Mouse (Mus musculus): ENCODE results near the gene Nhlh2. TPM values are rescaled to one million over a fixed set of nuclear protein-coding genes. Genes with fewer than 3 reads are reported as not detected.

The Nhlh2 gene
- total and polyA plus RNA-seq, 3 experiments, result not detected

DNA sequence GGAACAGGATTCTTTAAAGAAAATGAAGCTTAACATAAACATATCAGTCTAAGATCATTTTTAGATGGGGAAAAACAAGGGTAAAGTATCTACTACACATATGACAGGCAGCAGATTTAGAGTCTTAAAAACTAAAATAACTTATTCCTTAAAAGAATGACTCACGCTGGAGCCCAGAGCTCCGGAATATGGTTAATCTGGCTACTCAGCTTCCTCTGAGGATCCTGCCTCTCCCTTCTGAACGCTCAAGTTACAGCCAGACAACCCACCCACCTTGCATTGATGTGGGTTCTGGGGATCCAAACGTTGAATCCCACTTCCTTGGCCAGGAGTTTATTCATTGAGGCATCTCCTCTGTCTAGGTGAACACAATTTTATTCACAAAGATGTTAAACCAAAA is 26.0 kb upstream of the Nhlh2 start:
- no peak for DNase-seq (ENCODE audit: low read depth, low spot score)
- Histone ChIP-seq H3K4me1 (ENCODE audit: control insufficient read depth in 1 of 2, insufficient read depth in 2 of 2, low read length in 2 of 2) (no peaks in the 10 kb centered on the region), H3K79me2 (ENCODE audit: control insufficient read depth, insufficient read depth, low read length, poor library complexity) (no peaks in the 10 kb centered on the region), H3K9ac (ENCODE audit: control insufficient read depth, low read depth, low read length, poor library complexity, severe bottlenecking) (no peak overlapping the region), H3K4me3 (ENCODE audit: control insufficient read depth in 1 of 2, insufficient read depth in 1 of 2, low read depth in 2 of 2, low read length in 2 of 2) (no peak overlapping the region), H3K27ac (ENCODE audit: control insufficient read depth, low read depth, low read length) (no peak overlapping the region), H3K36me3 (ENCODE audit: control insufficient read depth in 1 of 2, insufficient read depth in 2 of 2, low read length in 2 of 2) (no peaks in the 10 kb centered on the region), H3K9me3 (replicated peaks; ENCODE audit: insufficient read depth, low read length) (no peaks in the 10 kb centered on the region), H3K27me3 (ENCODE audit: control insufficient read depth in 1 of 2, insufficient read depth in 2 of 2, low read length in 2 of 2) (no peaks in the 10 kb centered on the region; a peak in 1 of 4 replicates)
- no peak for TF ChIP-seq CTCF (IDR thresholded peaks at IDR 0.05 in 2 of 3, conservative IDR thresholded peaks at IDR 0.05 in 1 of 3; ENCODE audit: control insufficient read depth in 1 of 3, insufficient read depth in 1 of 3, low read depth in 2 of 3, low read length in 3 of 3, poor library complexity in 1 of 3, severe bottlenecking in 1 of 3)
- TF ChIP-seq TAL1 (IDR thresholded peaks at IDR 0.05; ENCODE audit: low read length), result no peak
- TF ChIP-seq ELF1 (IDR thresholded peaks at IDR 0.05; ENCODE audit: low read depth, low read length), result no peak
- no peak for TF ChIP-seq TBP (IDR thresholded peaks at IDR 0.05; ENCODE audit: low read depth, low read length)
- no peak for TF ChIP-seq RAD21 (IDR thresholded peaks at IDR 0.05; ENCODE audit: low read depth, low read length)
- no peak for TF ChIP-seq MAX (IDR thresholded peaks at IDR 0.05; ENCODE audit: low read length)
- no peak for TF ChIP-seq ETS1 (IDR thresholded peaks at IDR 0.05; ENCODE audit: low read depth, low read length)
- no peak for TF ChIP-seq MYB (IDR thresholded peaks at IDR 0.05; ENCODE audit: low read depth, low read length)
- TF ChIP-seq POLR2A (IDR thresholded peaks at IDR 0.05; ENCODE audit: control insufficient read depth in 1 of 2, insufficient read depth in 1 of 2, low read depth in 1 of 2, low read length in 2 of 2, poor library complexity in 1 of 2), result no peak
- no peak for TF ChIP-seq MEF2A (IDR thresholded peaks at IDR 0.05; ENCODE audit: extremely low read depth, insufficient replicate concordance, low read depth, low read length, poor library complexity, severe bottlenecking)
- no peak for TF ChIP-seq ZMIZ1 (IDR thresholded peaks at IDR 0.05; ENCODE audit: low read depth, low read length)
- TF ChIP-seq KAT2A (conservative IDR thresholded peaks at IDR 0.05; ENCODE audit: low read depth, low read length), result no peak
- no peak for TF ChIP-seq GATA1 (IDR thresholded peaks at IDR 0.05; ENCODE audit: low read depth, low read length)
- TF ChIP-seq BHLHE40 (IDR thresholded peaks at IDR 0.05; ENCODE audit: borderline replicate concordance, low read depth, low read length), result no peak
- no peak for TF ChIP-seq MXI1 (IDR thresholded peaks at IDR 0.05; ENCODE audit: low read depth, low read length)

DNA sequence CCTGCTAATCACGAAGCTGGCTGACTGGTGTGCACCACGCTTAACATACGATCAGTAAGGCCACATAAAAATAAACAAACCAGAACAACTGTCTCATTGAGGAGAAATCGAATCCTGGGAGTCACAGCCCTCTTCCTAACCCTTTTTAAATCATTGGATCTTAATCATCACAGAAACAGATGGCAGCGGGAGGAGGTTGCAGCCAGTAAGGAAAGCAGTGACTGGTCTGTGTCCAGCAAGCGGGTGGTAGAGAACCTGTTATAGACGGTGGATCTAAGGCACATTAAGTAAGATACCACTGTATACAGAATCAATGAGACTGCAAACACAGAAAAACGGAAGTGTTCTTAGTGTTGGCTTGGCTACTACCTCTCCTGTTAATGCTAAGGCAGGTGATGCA is 24.2 kb upstream of the Nhlh2 start:
- Histone ChIP-seq H3K4me3 (ENCODE audit: control insufficient read depth in 1 of 2, insufficient read depth in 1 of 2, low read depth in 2 of 2, low read length in 2 of 2) (no peak overlapping the region), H3K36me3 (ENCODE audit: control insufficient read depth in 1 of 2, insufficient read depth in 2 of 2, low read length in 2 of 2) (no peaks in the 10 kb centered on the region), H3K27ac (ENCODE audit: control insufficient read depth, low read depth, low read length) (no peak overlapping the region), H3K9me3 (replicated peaks; ENCODE audit: insufficient read depth, low read length) (no peaks in the 10 kb centered on the region), H3K4me1 (ENCODE audit: control insufficient read depth in 1 of 2, insufficient read depth in 2 of 2, low read length in 2 of 2) (no peaks in the 10 kb centered on the region), H3K79me2 (ENCODE audit: control insufficient read depth, insufficient read depth, low read length, poor library complexity) (no peaks in the 10 kb centered on the region), H3K9ac (ENCODE audit: control insufficient read depth, low read depth, low read length, poor library complexity, severe bottlenecking) (no peak overlapping the region), H3K27me3 (ENCODE audit: control insufficient read depth in 1 of 2, insufficient read depth in 2 of 2, low read length in 2 of 2) (no peaks in the 10 kb centered on the region; a peak in 1 of 4 replicates)
- no peak for DNase-seq (ENCODE audit: low read depth, low spot score)
- TF ChIP-seq ZKSCAN1 (IDR thresholded peaks at IDR 0.05; ENCODE audit: low read depth, low read length), result no peak
- TF ChIP-seq SIN3A (IDR thresholded peaks at IDR 0.05; ENCODE audit: low read length), result no peak
- no peak for TF ChIP-seq CTCF (IDR thresholded peaks at IDR 0.05 in 2 of 3, conservative IDR thresholded peaks at IDR 0.05 in 1 of 3; ENCODE audit: control insufficient read depth in 1 of 3, insufficient read depth in 1 of 3, low read depth in 2 of 3, low read length in 3 of 3, poor library complexity in 1 of 3, severe bottlenecking in 1 of 3)
- TF ChIP-seq NELFE (IDR thresholded peaks at IDR 0.05; ENCODE audit: low read depth, low read length), result no peak
- TF ChIP-seq UBTF (IDR thresholded peaks at IDR 0.05; ENCODE audit: borderline replicate concordance, insufficient read depth, low read depth, low read length), result no peak
- TF ChIP-seq CHD2 (IDR thresholded peaks at IDR 0.05; ENCODE audit: low read length), result no peak
- no peak for TF ChIP-seq GABPA (IDR thresholded peaks at IDR 0.05; ENCODE audit: low read depth, low read length)

All from MEL (cell line).